Mouse (Mus musculus) fibroblast of lung, adult 2 months (primary cell): Measurements from ENCODE around the gene Pdxp.

Experiments used
- DNase-seq: peaks from one replicate; pipeline ENCODE4 v3.0.0-alpha.2; 2011; ENCODE audit warnings: low read depth

Pdxp gene

DNA sequence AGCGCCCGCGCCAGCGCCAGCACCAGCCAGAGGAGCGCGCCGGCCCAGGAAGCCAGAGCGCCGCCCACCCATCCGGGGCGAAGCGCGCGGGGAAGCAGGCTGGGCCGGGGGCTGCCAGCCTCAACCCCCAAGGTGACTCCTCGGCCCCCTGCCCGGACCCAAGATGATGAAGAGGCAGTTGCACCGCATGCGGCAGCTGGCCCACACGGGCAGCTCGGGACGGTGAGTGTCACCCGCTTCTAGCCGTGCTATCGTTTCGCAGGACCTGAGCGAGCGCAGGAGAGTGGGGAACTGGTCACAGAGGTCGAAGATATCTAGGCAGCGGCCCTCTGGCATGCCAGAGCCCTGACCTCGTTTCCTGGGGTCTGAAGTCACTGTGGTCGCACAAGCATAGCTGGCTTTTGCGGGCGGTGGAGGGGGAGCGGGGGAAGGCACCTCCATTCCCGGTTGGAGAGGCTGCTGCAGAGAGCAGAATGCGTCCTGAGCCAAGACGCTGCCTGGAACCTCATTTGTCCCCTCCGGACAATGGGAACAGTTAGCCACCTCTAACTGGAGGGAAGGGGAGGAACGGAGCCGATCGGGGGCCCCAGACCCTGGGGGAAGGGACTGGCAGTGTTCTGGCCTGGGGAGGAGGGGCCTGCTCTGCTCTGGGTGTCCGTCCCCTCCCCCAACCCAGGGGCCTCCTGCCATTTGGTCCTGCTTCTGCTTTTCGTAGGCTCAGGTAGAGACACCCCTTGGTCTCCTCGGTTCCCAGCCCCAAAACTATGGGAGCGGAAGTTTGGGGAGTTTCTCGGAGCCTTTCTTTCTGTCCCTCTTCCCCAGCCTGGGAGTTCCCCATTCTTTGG, 13.8 kb upstream of the Pdxp start, which contains the start of gene Sh3bp1:
Gene Sh3bp1, plus strand, starts transcription at position 29 of the 845 bp plus-strand sequence.
- DNase-seq: no peak

DNA sequence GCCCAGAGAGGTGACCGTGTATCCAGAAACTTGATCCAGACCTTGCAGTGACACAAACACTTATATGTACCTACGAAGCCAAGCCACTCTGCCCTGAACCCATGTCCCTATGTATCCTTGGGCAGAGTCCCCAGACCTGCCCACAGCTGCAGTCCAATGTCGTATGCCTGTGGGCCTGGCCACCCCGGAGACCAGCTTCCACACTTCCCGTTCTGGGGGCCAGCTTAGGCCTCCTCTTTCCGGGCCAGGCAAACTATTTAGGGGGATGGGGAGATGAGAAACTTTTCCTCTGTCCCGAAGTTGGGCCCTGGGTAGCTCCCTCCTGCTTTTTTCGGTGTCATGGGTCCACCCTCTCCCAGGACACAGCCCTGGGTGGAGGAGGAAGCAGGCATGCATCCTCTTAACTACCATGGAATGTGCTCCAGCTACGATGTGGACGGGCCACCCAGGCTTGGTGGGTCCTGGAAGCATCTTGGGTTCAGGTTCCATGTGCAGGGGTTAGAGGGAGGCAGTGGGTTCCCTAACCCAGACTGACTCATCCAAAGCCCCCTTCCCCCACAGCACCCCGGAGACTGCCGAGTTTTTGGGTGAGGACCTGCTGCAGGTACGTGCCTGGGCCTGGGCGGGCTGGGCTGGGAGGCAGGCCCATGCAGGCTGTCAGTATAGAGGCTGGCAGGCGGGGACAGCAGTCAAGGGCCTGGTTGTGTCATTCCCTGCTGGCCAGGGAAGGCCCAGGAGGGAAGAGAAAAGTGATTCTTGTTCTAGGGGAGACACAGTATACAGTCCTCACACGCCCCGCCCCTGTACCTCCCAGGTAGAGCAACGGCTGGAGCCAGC, 12.9 kb upstream of the Pdxp start:
- DNase-seq: no peak

DNA sequence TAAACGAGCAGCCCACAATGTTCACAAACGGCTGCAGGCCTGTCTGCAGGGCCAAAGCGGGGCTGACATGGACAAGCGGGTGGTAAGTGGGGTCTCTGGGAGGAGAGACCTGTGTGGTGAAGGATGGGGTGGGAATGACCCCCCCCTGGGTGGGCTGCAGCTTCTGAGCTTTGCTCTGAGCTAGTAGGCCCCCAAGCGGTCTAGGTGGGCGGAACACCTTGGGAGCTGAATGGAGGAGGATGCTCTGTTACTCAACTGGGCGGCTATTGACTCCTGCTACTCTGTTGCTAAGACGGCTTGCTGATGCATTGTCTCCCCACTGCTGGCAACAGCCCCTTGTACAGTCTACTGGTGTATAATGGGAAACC, 12.3 kb upstream of the Pdxp start:
- DNase-seq: no peak

DNA sequence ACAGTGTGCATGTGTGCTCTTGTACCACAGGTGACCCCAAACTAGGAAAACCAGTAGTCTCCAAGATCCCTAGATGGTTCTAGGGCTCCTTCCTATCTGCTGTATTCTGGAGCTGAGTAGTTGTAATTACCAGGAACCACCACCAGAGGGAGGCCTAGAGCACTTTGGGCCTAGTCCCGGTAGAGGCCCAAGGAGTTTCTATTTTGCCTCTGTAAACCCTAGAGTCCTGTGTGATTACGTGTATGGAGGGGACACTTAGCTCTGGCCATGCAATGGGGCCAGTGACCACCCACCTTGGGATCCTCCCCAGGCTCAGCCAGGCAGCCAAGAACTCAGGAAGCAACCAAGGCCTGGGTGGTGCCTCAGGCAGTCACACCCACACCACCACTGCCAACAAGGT, 10.5 kb upstream of the Pdxp start:
- no peak for DNase-seq

DNA sequence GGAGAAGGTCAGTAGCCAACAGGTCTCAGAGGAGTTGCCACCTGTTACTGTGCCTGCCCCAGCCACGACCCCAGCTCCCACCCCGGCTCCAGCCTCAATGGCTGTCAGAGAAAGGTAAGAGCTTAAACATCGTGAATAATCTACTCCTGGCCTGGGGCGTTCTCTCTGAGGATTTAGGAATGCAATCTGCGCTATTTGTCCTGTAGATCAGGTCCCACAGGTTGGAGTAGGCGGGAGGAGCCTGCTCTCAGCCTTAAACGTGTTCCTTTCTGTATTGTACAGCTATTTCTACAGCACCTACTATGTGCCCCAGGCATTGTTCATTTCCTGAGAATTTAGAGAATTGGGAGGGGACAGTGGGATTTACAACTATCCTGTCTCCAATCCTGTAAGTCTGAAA, 5.3 kb upstream of the Pdxp start:
- no peak for DNase-seq

DNA sequence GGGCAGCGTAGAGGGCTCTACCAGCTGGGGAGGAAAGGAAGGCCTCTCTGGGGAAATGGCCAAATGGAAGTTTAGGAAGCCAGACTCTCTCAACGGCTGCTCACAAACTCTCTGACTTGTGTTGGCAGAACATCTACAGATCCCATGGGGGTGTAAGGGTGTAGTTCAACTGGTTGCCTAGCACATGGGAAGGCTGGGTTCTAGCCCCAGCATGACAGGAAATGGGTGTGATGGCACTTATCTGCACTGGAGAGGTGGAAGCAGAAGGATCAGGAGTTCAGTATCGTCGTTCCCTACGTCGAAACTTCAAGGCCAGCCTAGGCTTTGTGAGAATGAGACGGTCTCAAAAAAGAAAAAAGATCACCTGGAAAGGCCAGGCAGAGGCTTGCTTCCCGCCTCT, 4.7 kb upstream of the Pdxp start:
- DNase-seq: no peak

DNA sequence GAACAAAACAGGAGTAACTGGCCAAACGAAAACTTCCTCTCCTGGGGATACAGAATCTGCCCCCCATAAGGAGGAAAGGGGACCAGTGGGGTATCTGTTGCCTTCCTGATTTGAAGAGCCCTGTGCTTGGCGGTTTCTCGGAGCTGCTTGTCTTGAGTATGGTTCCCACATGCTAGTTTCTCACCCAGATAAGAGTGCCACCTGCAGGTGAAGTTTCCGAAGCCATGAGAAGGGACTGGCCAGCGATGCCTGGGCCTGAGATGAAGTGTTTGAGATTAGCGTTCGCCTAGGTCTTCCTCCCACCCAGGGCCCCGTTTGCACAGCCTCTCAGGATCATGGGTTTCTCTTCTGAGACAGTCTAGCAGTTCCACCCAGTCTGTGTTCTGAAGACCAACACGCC, 1.7 kb upstream of the Pdxp start:
- no peak for DNase-seq

DNA sequence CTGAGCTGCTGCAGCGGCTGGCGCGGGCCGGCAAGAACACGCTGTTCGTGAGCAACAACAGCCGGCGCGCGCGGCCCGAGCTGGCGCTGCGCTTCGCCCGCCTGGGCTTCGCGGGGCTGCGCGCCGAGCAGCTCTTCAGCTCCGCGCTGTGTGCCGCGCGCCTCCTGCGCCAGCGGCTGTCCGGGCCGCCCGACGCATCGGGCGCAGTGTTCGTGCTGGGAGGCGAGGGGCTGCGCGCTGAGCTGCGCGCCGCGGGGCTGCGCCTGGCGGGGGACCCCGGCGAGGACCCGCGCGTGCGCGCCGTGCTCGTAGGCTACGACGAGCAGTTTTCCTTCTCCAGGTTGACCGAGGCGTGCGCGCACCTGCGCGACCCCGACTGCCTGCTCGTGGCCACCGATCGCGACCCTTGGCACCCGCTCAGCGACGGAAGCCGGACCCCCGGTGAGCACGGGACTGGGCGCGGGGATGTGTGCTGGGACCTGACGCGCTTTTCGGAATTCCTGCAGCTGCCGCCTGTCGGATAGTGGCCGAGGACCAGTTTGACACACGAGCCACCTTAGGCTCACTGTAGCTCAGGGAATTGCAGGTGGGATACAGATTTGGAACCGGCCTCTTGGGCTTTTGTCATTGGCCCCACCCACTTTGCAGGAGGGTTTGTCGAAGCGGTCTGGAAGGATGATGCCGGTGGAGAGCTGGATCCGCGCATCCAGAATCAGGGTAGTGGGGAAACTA, 538 bp downstream of the Pdxp start:
- no peak for DNase-seq

DNA sequence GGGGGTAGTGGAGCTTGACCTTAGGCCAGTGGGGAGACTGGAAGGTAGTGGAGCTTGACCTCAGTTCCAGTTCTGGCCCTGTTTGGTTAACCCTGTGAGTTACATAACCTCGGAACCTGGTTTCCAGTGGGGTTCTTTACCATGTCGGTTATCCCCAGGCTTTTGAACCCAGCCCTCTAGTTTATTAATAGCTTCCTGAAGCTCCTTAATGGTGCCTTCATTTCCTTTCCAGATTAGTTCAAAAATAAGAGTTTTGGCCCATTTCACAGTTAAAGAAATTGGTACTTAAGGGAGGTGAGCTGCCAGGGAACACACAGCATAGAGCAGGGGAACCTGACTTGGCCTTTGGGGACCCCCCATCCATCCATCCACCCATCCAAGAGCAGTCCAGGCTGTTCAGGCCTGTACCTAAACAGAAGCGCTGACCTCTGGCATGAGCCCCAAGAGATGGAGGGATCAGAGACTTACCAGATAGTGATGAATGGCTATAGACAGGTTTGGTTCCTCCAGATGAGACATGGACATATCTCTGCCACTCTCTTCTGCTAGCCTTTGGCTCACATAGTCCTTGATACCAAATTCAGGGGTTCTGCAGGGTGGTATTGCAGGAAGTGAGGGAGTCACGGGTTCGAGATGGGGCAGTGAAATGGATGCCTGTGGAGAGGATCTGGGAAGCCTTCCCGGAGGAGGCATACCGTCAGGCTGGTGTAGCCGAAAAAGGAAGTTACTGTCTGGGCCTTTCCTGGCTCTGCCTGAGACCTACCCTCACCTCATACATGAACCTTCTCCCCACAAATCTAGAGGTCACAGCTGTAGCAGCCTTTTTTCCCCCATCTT, 1.3 kb downstream of the Pdxp start:
- DNase-seq: no peak

DNA sequence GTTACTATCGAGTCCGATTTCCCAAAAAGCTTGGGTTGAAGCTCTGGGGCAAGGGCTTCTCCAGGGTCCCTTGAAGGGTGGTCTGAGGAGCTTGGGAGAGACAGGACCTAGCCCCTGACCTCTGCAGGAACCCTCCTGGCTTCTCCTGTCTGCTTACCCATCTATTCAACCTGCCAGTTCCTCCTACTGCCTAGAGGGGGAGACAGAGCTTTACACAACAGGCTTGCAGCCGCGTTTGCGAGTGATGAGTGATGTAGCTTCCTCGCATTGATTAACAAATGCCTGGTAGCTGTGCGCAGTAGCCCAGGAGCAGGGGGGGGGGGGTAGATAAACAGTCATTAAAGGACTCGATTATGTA, 1.9 kb downstream of the Pdxp start:
- no peak for DNase-seq

DNA sequence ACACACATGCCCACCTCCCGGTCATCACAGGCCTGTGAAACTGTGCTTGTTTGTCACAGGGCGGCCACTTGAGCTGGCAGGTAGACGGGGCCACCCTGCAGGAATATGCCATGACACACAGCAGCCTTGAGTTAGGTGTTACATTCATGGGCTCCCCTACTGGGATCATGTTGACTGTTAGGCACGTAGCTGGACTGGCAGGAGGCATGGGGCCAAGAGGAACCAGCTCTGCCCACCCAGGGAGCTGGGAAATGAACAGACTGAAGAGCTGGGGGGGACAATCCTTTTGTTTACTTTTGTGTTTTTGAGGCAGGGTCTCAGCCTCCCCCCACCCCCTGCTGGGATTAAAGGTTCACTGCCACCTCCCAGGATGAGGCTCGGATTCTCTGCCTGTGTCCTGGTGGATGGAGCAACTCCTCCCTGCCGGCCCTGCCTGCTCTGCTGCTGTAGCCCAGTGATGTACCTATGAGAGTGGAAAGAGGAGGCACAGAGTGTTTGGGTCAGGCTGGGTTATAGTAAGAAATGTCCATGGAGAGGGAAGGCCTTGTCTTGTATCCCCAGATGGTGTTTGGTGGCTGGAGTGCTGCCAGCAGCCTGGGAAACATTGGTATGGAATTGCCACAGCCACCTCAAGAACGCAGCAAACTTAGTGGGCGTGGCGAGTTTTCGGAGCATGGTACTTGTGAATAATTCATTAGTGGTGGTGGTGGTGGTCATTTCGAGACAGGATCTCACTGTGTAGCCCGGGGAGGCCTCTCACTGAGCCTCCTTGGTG, 2.5 kb downstream of the Pdxp start:
- no peak for DNase-seq

DNA sequence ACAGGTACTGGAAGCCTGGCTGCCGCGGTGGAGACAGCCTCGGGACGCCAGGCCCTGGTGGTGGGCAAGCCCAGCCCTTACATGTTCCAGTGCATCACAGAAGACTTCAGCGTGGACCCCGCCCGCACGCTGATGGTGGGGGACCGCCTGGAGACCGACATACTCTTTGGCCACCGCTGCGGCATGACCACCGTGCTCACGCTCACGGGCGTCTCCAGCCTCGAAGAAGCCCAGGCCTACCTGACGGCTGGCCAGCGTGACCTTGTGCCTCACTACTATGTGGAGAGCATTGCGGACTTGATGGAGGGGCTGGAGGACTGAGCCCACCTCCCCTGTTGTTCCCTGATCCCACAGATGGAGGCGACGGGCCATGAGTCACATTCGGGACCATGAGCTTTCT, 4.4 kb downstream of the Pdxp start:
- no peak for DNase-seq

DNA sequence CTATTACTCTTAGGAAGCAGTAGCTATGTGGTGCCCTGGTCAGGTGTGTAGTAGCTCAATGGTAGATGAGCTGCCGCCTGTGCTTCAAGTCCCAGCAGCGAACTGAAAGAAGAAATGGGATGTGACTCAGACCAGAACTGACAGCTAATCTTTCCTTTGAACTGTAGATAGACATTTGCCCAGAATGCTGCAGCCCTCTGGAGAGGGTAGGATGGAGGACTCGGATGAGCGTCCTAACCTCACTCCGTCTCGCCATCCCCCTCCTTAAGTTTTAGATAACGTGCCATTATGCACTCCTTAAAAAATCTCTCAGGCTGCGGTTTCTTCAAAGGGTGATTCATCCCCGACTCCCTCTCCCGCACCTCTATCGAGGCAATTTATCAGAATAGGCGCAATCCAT, 6.2 kb downstream of the Pdxp start:
- no peak for DNase-seq

DNA sequence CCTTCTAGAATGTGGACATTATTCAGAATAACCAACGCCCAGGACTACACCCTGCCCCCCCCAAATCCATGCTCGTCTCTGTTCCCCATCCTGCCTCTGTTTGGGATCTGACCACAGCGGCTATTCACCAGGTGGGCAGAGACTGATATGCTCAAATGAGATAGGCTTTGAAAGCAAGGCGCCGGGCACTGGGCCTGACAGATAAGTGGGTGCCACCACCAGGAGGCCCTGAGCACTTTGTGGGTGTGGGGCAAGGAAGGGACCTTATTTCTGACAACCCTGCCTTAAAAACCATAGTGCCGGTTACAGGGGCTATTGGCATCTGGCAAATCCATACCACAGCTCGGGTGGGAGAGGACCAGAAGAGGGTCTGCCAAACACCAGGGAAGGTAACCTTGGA, 9.0 kb downstream of the Pdxp start:
- no peak for DNase-seq

DNA sequence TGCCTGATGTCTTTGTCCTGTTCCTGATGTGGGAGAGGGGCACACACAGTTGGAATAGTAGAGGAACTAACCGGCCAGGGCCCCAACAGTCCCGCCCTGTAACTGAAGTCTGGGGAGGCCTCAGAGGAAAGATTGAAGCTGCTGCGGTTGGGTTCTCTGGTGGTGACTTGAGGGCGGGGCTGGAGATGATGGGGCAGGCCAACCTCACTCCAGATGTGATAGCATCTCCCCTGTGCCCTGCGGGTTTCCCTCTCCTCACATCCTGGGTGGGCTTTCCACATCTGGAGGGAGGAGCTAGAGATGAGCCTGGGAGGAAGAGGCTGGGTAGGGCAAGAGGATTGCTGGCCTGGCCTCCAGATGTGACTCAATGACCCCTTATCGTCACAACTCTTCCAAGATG, 9.9 kb downstream of the Pdxp start:
- no peak for DNase-seq

DNA sequence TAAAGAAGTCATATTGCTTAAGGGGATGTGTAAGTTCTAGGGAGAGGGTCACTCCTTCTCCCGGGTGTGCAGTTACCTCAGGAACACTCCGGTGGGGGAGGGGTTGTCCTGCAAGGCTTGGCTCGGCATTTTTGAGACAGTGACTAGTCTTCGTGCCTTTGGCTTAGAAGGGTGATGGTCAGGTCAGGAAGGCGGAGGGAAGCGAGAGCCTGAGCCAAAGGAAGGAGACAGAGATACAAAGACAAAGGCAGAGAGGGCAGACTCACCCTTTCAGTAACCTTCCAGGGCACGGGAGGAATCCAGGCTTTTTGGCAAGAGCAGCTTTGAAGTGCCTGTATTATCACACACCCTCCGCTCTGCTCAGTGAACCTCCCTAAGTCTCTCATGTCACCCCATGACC, 11.4 kb downstream of the Pdxp start:
- no peak for DNase-seq

DNA sequence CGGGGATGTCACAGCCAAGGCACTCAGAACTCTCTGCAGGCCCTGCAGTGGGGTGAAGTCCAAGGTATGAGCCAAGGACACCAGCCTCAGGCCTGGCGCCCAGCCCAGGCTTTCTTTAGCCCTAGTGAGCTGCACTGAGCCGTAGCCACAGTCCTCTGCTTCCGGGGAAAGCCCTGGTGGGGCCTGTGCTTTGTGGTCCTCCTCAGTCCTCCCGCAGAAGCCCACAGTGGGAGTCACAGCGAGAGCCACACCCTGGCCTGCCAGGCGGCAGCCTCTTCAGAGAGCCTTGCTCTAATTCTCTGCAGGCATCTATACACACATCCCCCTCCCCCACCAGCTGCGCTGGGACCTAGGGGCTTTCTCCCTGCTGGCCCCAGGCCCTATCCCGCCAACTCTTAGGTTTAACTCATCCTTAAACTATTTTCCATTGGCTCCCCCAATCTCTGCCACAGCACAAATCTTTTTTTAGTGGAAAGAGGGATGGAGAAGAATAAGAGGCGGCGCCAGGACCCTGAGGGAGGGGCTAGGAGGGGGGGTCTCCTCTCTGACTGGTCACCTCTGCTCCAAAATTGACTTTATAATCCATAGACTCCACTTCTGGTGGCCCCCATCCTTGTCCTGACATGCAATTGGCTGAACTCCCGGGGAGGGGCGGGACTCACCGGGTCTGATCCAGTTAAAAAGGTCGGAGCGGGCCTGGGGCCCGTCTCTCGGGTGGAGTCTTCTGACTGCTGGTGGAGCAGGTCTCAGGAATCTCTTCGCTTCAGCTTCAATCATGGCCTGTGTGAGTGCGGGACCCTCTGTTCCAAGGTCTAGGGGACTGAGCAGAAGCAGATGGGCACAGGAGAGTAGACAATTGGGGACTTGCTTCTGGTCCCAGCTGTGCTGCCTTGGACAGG, 12.6 kb downstream of the Pdxp start, which contains the start of gene Lgals1:
Gene Lgals1, plus strand, starts transcription at position 705 of the 899 bp plus-strand sequence.
- peak; percentile 83 for DNase-seq

DNA sequence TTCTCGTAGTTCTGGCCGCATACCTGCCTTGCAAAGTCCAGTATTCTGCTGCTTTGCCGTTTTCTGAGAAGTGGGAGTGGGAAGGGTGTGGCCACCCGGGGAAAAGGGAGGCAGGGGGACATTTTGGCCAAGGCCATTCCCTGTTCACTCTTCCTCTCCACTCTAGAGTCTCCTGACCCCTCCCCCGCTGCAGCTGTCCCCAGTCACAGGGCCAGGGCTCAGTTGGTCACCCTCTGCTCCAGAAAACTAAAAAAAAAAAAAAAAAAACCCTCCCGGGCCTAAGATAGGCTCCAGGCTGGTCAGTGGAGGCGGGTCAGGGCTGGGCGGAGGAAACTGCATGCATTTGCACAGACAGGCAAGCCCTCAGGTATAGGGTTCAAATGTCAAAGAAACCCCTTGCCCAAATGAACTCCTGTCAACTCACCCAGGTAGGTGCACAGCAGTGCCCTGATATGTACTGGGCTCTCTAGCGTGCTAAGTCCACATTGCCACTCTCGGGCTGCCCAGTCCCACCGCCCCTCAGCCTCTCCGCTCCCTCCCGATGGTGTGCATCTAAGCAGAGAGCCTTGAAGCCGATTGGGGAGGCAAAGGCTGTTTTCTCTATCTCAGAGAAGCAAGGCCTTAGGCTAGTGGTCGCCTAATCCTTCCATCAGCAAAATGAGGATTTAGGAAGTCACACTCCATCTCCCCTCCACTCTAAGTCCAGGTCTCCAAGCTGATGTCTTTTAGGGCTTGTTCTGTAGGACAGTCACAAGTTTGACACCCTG, 13.5 kb downstream of the Pdxp start:
- no peak for DNase-seq

DNA sequence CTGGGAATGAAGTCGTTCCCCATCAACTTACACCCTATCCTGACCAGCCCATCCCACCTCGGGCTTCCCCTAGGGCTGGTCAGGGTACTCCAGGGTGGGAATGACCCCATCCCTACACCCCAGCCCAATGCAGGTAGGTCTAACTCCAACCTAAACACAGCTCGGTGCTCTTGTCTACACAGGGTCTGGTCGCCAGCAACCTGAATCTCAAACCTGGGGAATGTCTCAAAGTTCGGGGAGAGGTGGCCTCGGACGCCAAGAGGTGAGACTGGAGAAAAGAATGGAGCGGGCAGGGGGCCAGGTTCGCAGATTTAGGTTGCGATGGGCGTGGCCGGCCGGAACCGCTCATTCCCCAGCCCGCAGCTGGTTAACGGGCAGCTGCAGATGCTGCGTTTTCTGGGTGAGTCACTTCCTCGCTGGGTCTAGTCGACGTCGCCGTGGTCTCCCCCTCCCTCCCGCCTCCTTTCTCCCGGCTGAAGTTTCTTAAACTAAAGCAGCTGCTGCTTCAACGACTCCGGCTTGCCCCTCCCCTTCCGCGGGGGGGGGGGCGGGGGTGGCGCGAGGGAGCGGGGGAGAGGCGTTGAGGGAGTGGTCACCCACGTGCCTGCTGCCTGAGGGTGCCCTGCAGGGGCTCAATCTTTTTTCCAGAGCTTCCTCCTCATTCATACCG, 14.2 kb downstream of the Pdxp start:
- DNase-seq: peak; percentile 92
